Mouse (Mus musculus) ZHBTc4 (cell line): ENCODE data around the gene Soga1.
A peak's percentile ranks its signal among the peaks of the same experiment; 100 is the strongest.

ENCODE experiments used
- DNase-seq: peaks from one replicate; pipeline ENCODE4 v3.0.0-alpha.2; 2011; ENCODE audit warnings: low read depth, low spot score

Soga1 gene

DNA sequence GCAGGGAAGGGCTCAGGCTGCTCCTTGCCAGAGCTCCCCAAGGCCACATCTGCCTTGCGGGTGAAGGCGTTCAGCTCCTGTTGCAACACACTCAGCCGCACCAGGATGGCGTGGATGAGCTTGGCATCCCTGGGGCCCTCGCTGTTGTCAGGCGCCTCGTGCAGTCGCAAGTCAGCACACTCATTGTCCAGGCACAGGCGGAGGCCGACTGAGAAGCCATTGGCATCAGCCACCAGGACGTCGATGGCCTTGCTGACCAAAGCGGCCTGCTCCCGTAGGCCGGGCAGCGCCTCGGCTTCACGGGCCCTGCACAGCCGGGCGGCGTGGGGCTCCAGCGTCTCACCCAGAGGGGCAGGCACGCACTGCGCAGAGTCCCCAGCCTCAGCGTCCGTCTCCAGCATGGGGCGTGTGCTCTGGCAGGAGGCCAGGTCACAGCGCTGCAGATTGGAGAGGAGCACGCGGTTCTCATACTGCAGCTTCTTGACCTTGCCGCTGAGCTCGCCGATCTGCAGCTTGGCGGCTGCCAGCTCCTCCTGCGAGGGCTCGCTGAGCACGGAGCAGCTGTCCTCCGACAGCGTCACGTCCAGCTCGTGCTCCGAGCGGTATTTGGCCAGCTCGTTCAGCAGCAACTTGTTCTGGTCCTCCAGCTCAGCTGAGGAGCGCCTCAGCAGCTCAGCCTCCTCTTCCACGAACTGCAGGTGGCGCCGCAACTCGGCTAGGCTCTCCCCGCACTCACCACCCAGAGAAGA is 39.0 kb downstream of the Soga1 start:
- peak; percentile 71 for DNase-seq

DNA sequence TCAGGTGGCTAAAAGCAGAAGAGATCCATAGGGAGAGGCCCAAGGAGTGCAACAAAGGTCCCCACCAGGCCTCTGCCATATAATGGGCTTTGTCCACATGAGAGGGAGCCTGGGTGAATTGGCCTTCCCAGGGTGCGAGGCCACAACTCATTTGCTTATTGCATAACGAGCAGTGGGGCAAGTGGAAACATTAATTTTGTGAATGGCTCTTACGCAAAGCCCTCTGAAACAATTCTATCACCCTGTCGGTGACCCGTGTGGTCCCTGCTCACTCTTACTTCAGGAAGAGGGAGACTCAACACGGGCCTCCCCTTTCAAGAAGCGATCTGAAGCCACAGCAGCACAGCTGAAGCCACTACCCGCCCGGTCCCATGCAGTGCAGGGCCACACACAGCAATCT is 41.8 kb downstream of the Soga1 start:
- DNase-seq, result no peak

DNA sequence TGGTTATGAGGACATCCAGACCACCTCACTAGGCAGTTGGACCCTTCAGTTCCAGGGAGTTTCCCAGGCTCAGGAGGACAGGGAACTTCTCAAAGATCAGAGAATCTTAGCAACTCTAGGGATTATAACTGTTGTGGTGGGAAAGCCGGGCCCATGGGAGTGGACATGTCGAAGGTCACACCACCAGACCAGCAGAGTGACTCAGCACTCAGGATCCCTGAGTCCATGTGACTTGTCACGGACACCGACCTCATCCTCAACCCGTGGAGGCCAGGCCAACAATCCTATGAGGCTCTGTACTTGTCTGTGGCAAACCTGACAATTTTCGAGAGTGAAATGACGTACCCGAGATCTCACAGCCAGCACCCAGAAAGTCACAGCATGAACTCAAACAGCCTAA is 42.7 kb downstream of the Soga1 start:
- no peak for DNase-seq

DNA sequence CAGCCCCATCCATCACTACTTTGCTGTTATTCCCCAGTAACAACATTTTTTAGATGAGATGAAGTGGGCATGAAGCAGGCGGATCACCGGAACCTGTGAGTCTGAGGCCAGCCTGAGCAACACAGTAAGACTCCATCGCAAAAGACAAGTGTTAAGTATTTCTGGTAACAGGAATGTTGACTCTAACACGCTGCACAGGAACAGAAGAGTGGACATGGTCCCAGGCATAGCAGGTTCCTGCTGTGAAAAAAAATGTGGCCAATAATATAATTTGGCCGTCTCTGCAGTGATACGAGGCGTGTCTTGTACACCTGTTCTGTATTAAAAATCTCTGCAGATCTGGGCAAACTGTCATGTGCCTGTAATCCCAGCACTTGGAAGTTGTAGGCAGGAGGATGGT is 43.7 kb downstream of the Soga1 start:
- no peak for DNase-seq

DNA sequence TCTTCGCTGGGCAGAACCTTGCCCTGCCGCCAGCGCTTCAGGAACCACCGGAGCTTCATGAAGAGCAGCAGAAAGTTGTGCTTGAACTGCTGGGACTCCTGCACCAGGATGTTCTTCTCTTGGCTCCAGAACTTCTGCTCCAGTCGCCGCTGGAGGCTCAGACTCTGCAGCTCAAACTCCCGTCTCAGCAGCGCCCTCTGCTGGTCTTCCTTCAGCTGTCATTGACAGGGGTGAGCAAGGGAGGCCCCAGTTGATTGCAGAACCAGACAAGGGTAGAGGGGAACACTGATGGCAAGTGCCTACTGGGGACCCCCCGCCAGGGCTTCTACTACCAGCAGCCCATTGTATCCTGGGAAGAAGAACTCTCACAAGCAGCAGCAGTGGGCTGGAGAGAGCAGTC is 48.2 kb downstream of the Soga1 start:
- DNase-seq, result peak; percentile 92

DNA sequence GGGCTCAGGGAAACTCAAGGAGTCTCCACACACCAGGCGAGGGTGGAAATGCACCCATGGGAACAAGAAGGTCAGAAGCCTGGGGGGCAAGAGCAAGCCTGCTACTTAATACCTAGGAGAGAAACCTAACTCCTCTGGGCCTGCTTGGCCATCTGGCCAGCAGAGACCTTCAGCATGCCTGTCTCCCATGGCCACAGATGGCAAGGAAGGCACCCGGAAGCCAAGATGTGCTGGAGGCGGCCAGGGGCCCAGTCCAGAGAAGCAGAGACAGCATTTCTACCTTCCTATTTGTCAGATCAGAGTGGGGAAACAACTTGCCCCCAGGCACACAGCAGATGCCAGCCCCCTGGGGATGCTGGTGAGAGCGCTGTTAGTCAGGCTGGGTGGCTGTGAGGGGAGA is 50.8 kb downstream of the Soga1 start:
- DNase-seq, result no peak

DNA sequence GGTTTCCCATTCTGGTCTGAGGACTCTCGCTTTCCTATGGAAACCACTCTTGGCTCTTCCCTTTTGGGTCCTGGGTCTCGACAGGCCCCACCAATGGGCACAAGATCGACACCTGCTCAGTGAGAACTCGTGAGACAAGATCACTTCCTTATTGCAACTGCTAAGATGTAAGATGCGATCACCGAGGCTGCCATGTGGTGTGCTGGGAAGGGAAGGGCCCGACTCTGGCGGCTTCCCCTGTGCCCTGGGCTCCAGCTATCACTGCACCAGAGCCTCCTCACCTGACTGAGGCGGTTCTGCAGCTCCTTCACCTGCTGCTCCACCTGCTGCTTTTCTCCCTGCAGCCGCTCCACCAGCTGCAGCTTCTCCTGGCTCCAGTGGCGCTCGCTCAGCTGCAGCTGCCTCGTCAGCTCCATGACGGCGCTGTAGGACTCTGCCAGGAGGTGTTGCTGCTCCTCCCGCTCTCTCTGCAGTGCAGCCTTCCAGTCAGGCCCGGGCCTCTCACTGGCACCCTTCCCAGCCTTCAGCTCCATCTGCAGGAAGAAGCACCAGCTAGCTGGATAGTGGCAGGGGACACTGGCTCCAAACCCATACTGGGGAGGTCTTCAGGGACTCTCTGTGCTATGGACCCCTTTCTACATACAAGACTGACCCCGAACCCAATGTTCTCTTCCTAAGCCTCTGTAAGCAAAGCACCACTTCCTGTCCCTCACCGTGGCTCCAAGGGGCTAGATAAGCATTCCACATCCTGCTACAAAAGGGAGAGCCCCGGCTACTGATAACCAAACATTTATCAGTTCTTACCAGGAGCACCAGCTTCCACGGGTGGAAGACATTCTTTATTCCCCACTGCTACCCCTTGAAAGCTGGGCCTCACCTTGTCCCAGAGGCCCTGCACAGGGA is 51.7 kb downstream of the Soga1 start:
- DNase-seq, result no peak

DNA sequence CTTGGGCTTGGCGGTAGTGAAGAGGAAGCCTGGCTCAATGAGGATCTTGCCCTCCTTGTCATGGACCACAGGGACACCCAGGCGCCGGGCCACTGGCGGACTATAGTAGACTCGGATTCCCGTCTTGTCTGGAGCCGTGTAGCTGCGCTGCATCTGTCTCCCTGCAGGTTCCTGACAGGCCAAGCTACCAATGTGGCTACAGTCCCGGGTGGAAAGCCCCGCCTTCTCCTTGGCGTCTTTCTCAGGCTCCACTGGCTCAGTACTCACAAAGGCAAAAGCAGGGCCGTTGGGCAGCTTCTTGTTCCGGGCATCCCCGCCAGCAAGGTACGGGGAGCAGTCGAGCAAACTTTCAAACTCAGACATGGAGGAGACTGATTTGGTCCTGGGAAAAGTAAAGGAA is 57.9 kb downstream of the Soga1 start:
- DNase-seq, result peak; percentile 80

DNA sequence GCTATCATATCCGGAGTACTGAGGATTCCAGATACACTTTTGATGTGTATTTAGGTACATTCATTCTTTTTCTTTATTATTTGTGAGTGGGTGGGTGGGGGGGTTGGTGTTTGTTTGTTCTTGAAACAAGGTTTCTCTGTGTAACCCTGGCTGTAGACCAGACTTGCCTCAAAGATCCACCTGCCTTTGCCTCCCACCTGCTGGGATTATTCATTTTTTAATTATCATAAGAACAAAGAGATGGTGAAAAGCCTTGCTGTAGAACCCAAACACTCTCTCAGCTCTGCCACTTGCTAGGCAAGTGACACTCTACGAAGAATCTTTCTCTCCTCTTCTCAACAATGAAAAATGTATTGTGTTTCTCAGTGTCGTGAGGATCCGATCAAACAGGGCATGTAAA is 59.8 kb downstream of the Soga1 start:
- peak; percentile 53 for DNase-seq

DNA sequence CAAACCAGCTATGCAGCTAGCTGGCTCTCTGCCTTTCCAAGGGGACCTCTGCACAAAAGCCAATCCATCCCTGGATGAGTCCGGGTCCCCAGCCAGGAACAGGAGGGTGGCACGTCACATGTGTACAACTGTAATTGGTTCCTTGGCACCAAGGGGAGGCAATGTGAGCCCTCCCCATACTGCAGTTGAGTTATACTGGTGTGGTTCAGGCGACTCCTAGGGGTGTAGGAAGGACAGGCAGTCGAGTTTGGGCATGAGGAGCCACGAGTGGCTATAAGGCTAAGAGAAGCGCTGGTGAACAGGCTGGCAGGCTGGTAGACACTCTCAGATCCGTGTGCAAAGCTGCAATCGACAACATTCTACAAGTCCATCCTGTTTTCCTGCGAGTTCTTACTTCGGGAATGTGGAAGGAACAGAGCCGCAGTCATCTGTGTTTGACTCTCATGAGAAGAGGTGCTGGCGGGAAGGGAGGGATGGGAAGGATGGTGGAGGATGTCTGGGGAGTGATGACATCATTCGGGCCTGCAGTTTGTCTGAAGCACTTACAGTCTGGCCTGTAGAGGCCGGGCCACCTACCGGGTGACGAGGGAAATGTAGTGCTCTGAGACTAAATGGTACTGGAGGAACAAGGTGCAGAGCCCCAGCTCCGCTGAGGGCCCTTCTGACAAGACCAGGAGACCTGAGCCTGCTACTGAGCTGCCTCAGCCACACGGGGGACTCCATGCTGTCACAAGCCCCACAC is 62.4 kb downstream of the Soga1 start:
- peak; percentile 85 for DNase-seq

DNA sequence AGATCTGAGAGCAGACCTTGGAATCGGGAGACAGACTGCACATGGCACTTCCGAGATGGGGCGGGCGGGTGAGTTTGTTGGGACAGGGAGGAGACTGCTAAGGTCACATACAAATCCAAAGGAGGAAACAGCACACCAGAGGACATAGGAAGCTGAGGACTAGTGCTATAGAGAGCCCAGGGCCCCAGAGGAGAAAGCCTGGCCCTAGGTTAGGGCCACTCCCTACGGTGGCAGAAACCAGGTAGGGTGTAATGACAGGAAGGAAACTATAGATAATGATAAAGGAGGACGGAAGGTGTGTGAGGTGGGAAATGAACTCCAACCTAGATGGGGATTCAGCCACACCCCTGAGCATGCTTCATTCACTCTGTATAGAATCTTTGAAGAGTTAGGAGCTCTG is 66.7 kb downstream of the Soga1 start:
- no peak for DNase-seq

DNA sequence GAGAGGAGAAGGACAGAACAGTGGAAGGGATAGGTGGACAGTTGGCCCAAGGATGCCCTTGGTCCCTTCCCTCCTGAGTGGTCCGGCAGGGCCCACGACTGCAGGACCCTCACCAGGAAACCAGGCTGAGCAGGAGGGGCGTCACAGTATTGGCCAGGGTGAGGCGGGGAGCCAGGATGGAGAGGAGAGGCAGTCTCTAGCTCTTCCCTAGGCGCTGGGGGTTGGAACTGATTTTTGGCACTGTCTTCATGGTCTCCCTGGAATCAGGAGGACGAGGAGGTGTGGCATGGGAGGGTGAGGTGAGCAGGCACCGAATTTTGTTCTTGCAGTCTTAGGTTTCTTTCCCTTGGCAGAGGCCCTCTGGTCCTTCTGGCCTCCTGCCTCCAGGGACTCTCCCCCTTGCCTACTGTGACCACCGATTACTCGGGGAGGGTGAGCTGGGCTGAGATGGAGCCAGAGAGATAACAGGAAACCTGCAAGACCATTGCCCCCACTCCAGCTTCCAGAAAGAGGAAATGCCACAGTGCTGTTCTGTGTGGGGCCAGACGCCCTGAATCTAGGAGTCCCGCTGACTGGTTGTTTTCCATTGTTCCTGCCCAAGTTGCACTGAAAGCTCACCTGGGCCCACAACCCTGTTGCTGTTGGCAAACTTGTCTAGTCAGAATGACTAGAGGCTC is 68.3 kb downstream of the Soga1 start:
- DNase-seq, result no peak

DNA sequence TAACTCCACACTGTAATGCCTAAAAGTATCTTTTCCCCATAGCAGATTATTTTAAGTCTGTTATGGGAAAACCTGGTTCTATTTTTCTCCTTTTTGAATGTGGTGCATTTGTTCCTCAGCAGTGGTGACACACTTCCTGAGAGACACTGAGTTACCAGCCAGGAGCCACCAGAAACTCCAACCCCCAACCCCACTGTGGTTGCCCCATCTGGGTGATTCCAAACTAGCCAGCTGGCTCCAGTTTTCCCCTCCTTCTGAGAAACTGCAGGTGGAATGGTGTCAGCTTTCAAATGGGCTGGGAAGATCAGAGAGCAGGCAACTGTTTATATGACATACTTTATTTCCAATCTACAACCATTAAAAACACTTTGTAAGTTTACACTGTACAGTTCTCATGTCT is 68.9 kb downstream of the Soga1 start:
- no peak for DNase-seq

DNA sequence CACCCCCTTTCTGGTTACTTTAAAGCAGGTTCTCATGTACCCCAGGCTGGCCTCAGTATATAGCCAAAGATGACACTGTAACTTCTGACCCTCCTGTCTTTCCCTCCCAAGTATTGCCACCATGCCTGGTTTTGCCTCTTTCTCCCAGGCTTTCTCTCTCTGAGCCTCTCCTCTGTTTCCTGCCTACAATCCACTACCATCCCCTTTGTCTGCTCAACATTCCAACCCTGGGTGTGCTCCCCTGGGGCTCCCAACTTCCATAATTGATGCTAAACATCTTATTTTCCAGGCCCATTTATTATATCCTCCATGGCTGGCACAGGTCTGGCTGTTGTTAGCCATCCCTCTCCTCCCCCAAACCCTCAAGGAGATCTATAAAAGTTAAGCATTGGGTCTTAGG is 70.5 kb downstream of the Soga1 start:
- DNase-seq, result peak; percentile 40

DNA sequence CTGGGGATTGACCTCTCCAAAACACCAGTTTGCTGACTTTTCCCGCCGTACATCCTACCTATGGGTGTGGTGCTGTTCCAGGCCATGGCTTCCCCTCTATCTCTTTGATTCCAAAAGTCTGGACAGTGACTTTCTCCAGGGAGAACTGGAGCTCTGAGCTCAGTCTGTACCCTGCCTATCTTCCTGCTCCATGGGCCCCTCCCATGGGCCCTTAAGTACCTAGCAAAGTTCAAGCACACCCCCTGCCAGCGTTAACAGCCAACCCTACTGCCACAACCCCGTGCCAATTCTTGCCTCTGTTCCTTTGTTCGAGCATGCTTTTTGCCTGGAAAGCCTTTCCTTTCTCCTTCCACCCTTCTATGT is 71.8 kb downstream of the Soga1 start:
- no peak for DNase-seq

DNA sequence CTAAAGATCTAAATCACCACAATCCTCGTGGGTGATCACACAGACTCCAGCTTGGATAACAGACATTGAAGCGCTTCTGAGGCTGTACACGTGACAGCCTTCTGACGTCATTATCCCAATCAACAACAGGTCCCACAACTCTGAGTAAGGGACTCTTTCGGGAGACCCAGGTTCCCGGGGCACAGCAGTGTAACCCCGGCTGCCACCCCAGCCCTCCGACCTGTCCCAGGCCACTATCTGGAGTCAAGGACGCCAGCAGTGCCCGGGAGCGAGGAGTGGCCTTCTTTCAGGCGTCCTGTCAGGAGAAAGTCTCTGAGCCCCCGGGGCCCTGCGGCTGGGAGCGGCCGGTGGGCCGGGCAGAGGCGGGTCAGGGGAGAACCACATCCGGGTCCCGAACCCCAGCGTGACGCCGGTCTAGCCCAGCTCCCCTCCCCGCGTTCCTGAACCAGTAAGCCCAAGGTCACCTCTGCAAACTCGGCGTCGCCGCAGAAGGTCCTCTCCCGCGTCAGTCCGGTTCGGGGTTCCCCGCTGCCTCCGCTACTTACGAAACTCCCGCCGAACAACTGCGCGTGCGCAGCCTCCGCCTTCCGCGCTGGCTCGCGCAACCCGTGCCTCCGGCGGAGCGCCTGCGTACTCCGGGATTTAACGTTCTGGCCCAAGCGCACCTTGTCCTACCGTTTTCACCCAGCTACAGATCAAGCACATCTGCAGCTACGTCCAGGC is 72.4 kb downstream of the Soga1 start, which contains the start of gene Dsn1:
Gene Dsn1 (minus strand): TSS at position 644 of the 723 bp plus-strand sequence.
- peak; percentile 94 for DNase-seq

DNA sequence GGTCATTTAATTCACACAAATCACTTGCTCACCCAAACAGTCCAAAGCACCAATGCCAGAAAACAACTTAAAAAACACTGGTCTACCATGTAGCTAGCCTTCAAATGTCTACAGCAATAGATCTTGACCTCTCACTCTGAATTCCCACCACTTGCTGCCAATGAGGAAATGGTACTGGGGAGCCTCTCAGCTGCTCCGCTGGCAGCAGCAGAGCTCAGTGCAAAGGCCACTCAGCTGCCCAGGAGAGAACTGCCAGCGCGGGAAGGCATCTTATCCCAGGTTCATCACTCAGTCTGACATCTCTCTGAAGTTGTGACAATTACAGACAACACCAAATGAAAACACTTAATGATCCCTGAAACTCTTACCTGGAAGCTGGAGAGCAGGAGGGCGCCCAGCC is 76.7 kb downstream of the Soga1 start:
- DNase-seq, result no peak

DNA sequence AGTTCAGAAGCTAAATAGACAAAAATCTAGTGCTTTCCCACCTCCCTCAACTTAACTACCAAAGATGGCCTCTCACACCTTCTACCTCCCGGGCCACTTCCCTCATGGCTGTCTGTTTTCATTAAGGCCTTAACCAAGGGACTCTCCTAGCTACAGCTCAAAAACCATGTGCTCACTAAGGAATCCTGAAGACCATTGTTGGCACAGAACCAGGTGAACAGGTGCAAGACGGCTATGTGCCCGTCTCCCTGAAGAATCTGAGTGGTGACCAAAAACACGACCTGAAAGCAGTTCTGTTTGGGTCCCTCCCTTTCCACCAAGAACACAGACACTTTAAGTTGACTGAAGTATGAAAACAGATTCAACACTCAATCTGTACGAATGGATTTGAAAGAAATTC is 80.8 kb downstream of the Soga1 start:
- DNase-seq, result no peak

DNA sequence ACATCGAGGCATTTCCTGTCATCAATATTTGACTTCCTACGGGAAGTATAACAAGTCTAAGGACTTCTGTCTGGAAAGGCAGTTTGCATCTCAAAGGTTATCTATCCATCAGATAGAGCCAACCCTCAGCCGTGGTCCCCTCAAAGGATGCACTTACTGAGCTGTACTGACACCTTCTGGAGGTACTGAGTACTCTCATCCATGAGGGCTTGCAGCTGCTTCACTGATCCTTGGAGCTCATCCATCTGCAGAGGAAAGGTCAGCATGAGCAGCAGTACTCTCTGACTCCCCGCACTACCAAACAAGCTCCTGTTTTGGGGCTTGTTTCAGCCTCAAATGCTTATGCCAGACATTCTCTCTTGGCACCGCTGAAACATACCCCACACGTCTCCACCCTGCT is 82.5 kb downstream of the Soga1 start:
- DNase-seq, result peak; percentile 71

DNA sequence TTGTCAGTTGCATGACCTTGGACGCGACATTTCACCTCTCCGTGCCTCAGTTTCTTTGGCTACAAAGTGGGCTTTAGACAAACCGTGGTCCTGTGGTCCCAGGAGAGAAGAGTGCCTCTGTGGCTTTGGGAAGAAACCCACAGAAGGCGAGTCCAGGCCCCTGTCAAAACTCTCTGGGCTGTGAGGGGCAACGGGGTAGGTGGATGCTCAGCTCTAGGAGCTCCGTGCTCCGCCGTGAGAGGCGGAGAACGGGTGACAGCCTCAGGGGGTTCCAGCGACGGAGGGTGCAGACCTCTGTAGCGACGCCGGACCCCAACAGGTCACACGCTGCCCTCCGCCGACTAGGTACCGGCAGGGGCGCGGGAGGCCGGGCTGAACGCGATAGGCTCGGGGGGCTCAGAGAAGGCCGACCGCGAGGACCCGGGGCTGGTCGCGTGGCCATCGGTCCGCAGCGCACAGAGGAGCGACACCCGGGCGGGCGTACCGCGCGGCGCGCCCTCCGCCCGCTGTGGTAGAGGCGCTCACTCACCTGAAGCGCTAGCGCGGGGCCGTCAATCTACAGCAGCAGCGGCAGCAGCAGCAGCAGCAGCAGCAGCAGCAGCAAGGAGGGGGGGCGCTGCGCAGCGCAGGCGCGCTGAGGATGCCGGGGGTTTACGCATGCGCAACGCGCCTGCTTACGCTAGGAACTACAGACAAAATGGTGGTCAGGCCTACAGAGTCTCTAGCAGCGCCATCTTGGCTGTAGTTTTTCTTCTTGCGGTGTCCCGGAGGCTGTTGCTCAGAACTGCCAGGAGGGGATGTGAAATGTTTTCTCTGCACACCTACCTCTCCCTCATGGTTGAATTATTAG is 87.4 kb downstream of the Soga1 start, which contains the start of gene Ndrg3:
Gene Ndrg3 (minus strand): TSS at position 587 of the 850 bp plus-strand sequence.
- DNase-seq, result peak; percentile 99
